Mouse (Mus musculus): ENCODE measurements around the gene Pigu. TPM values are rescaled to one million over a fixed set of nuclear protein-coding genes. Genes with fewer than 3 reads are reported as not detected.

Gene Pigu
- polyA plus RNA-seq, 1 experiment from 2014 or later: 41.4 TPM

DNA sequence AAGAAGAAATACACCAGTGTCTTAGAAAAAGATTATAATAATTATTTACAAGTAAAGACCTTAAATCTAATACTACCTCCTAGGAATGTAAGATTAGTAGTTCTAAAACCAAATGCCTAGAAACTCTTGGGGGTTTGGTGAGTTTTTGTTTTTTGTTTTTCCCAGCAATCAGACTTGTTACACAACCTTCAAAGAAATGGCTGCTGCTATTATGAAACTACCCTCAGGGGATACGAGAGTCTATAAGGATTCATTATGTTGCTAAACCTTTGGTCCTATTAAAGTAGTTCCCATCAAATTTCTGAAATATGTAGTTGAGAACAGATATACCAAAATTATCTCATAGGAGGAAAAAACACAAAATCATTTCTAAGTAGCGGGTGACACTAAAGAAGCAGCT lies 27.5 kb downstream of the Pigu start:
- 78% methylated on average over 2 of the region's 2 CpGs for WGBS

GRCm38 (mm10) chr2:155328906-155329305 lies 28.3 kb downstream of the Pigu start:
- Histone ChIP-seq H3K4me2 (replicated peaks; ENCODE audit: low read depth, low read length) (no peak overlapping the region), H3K27ac (ENCODE audit: low read length) (no peak overlapping the region), H3K27me3 (replicated peaks; ENCODE audit: insufficient read depth, low read length) (no peaks in the 10 kb centered on the region), H3K9me3 (ENCODE audit: low read length) (no peaks in the 10 kb centered on the region), H3K9ac (replicated peaks; ENCODE audit: low read depth) (no peak overlapping the region), H3K4me1 (ENCODE audit: insufficient read depth, low read depth, low read length) (no peaks in the 10 kb centered on the region), H3K4me3 (ENCODE audit: low read depth, low read length) (no peak overlapping the region), H3K36me3 (ENCODE audit: insufficient read depth, low read length) (peaks cover 9% of the 10 kb centered on the region; the same call in 1 of the 2 replicates)
- TF ChIP-seq EP300 (IDR thresholded peaks at IDR 0.05) (no peak), CTCF (IDR thresholded peaks at IDR 0.05) (no peak)
- no peak for DNase-seq (ENCODE audit: low spot score)
- ATAC-seq: no peak

More for the DNA sequence above, 27.5 kb downstream of the Pigu start:
- Histone ChIP-seq H3K9me3 (ENCODE audit: low read length) (no peaks in the 10 kb centered on the region), H3K36me3 (ENCODE audit: insufficient read depth, low read length) (peaks cover 10% of the 10 kb centered on the region), H3K4me3 (ENCODE audit: low read depth, low read length) (no peak overlapping the region), H3K4me2 (replicated peaks; ENCODE audit: low read depth, low read length) (no peak overlapping the region), H3K4me1 (ENCODE audit: insufficient read depth, low read depth, low read length) (no peaks in the 10 kb centered on the region), H3K9ac (replicated peaks; ENCODE audit: low read depth) (no peak overlapping the region), H3K27me3 (replicated peaks; ENCODE audit: insufficient read depth, low read length) (no peaks in the 10 kb centered on the region), H3K27ac (ENCODE audit: low read length) (no peak overlapping the region)
- no peak for ATAC-seq
- DNase-seq (ENCODE audit: low spot score): peak; percentile 20
- TF ChIP-seq EP300 (IDR thresholded peaks at IDR 0.05) (no peak), CTCF (IDR thresholded peaks at IDR 0.05) (no peak)

GRCm38 (mm10) chr2:155327906-155328305 lies 29.3 kb downstream of the Pigu start:
- WGBS: 88% methylated on average over 5 of the region's 5 CpGs
- Histone ChIP-seq H3K9me3 (ENCODE audit: low read length) (no peaks in the 10 kb centered on the region), H3K9ac (replicated peaks; ENCODE audit: low read depth) (no peak overlapping the region), H3K36me3 (ENCODE audit: insufficient read depth, low read length) (peaks cover 10% of the 10 kb centered on the region; the same call in 1 of the 2 replicates), H3K4me3 (ENCODE audit: low read depth, low read length) (no peak overlapping the region), H3K4me1 (ENCODE audit: insufficient read depth, low read depth, low read length) (no peaks in the 10 kb centered on the region), H3K4me2 (replicated peaks; ENCODE audit: low read depth, low read length) (no peak overlapping the region), H3K27ac (ENCODE audit: low read length) (no peak overlapping the region), H3K27me3 (replicated peaks; ENCODE audit: insufficient read depth, low read length) (no peaks in the 10 kb centered on the region)
- ATAC-seq (no peak), DNase-seq (ENCODE audit: low spot score) (no peak)
- no peak for TF ChIP-seq CTCF (IDR thresholded peaks at IDR 0.05)
- no peak for TF ChIP-seq EP300 (IDR thresholded peaks at IDR 0.05)

DNA sequence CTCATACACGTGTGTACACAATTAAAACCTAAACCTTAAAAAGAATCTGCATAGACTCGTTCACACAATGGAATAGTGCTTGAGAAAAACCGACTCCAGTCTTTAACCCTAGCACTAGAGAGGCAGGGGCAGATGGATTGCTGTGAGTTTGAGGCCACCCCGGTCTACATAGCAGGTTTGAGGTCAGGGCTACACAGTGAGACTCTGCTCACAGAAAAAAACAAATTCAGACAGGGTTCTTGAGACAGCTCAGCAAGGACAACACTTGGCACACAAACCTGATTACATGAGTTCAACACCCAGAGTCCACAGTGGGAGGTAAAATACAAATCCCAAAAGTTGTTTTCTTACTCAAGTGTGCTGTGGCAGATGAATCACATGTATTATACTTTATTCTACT lies 31.2 kb downstream of the Pigu start:
- H3K4me2 ChIP-seq (replicated peaks; ENCODE audit: low read depth, low read length): no peak overlapping the region
- DNase-seq (ENCODE audit: low spot score) (no peak), ATAC-seq (no peak)
- peaks cover 10% of the 10 kb centered on the region; the same call in 1 of the 2 replicates for H3K36me3 ChIP-seq (ENCODE audit: insufficient read depth, low read length)
- H3K9ac ChIP-seq (replicated peaks; ENCODE audit: low read depth): no peak overlapping the region
- no peaks in the 10 kb centered on the region for H3K4me1 ChIP-seq (ENCODE audit: insufficient read depth, low read depth, low read length)
- H3K27ac ChIP-seq (ENCODE audit: low read length): no peak overlapping the region
- WGBS: 83% methylated on average over 4 of the region's 4 CpGs
- no peaks in the 10 kb centered on the region for H3K27me3 ChIP-seq (replicated peaks; ENCODE audit: insufficient read depth, low read length)
- no peak for TF ChIP-seq EP300 (IDR thresholded peaks at IDR 0.05)
- TF ChIP-seq CTCF (IDR thresholded peaks at IDR 0.05): no peak
- no peak overlapping the region for H3K4me3 ChIP-seq (ENCODE audit: low read depth, low read length)
- H3K9me3 ChIP-seq (ENCODE audit: low read length): no peaks in the 10 kb centered on the region

DNA sequence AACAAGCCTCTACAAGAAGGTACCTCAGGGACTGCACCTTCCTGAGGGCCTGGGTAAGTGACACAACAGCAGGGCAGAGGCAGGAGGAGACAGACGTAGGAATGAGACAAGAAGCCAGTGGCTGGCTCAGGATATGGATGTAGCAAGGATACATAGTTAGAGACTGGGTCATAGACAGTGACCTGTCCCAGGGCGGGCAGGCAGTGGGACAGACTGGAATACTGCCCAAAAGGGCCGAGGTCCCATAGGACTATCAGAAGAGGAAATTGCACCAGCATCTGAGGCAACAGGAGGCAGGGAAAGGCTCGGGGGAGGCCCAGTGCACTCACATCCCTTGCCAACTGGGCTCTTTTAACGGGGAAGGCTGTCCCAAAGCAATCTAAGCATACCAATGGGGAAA lies 36.6 kb downstream of the Pigu start:
- H3K4me3 ChIP-seq (ENCODE audit: low read depth, low read length): no peak overlapping the region
- ATAC-seq (peak; percentile 21; the same call in 1 of the 2 replicates), DNase-seq (ENCODE audit: low spot score) (no peak)
- H3K27ac ChIP-seq (ENCODE audit: low read length): no peak overlapping the region; the same call in 1 of the 2 replicates
- H3K4me1 ChIP-seq (ENCODE audit: insufficient read depth, low read depth, low read length): no peaks in the 10 kb centered on the region
- WGBS: 65% methylated on average over 5 of the region's 5 CpGs
- H3K4me2 ChIP-seq (replicated peaks; ENCODE audit: low read depth, low read length): no peak overlapping the region
- no peaks in the 10 kb centered on the region for H3K27me3 ChIP-seq (replicated peaks; ENCODE audit: insufficient read depth, low read length)
- H3K9ac ChIP-seq (replicated peaks; ENCODE audit: low read depth): no peak overlapping the region
- 0 out of 2 replicates have a peak, but pooled peaks cover 4% of the 10 kb centered on the region for H3K36me3 ChIP-seq (ENCODE audit: insufficient read depth, low read length)
- TF ChIP-seq EP300 (IDR thresholded peaks at IDR 0.05) (no peak), CTCF (IDR thresholded peaks at IDR 0.05) (no peak)
- H3K9me3 ChIP-seq (ENCODE audit: low read length): no peaks in the 10 kb centered on the region

DNA sequence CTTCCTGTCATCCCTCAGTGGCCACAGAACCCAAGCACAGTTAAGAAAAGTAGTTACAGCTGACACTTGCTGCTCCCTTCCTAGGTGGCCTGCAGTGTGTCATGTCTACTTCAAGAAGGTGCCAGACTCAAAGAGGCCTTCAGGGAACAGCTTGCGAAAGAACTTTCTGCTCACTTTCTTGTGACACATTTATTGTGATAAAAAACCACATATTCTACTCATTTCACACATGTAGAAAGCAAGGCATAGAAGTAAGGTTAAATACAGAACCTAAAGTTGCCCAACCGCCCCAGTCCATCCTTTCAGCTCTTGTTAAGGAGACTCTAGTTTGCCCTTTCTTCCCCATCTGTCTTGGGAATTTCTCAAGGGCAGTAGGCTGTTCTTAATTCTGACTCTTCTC lies 38.6 kb downstream of the Pigu start:
- Histone ChIP-seq H3K9ac (replicated peaks; ENCODE audit: low read depth) (no peak overlapping the region), H3K27ac (ENCODE audit: low read length) (no peak overlapping the region), H3K9me3 (ENCODE audit: low read length) (no peaks in the 10 kb centered on the region), H3K4me3 (ENCODE audit: low read depth, low read length) (no peak overlapping the region), H3K27me3 (replicated peaks; ENCODE audit: insufficient read depth, low read length) (no peaks in the 10 kb centered on the region), H3K4me1 (ENCODE audit: insufficient read depth, low read depth, low read length) (no peaks in the 10 kb centered on the region), H3K4me2 (replicated peaks; ENCODE audit: low read depth, low read length) (no peak overlapping the region), H3K36me3 (ENCODE audit: insufficient read depth, low read length) (0 out of 2 replicates have a peak, but pooled peaks cover 4% of the 10 kb centered on the region)
- DNase-seq (ENCODE audit: low spot score) (no peak), ATAC-seq (no peak)
- TF ChIP-seq CTCF (IDR thresholded peaks at IDR 0.05): no peak
- TF ChIP-seq EP300 (IDR thresholded peaks at IDR 0.05): no peak
- 91% methylated on average over 2 of the region's 2 CpGs for WGBS

DNA sequence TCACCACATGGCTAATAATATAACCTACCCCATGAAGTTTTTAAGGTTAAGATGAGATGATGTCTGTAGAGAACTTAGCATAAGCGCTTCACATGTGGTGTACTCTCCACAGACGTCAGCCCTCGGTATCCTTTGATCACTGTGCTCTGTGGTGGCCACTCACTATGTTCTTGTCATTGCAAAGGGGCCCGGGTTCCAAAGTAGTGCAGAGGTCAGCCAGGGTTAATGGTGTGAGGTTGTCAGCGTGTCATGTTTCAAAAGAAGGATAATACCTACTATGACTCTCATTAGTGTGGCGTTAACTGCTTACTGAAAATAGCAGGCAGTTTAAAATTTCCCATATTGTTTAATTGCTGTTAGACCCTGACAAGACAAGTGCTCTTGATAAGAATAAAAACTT lies 43.6 kb downstream of the Pigu start:
- DNase-seq (ENCODE audit: low spot score) (no peak), ATAC-seq (no peak)
- H3K36me3 ChIP-seq (ENCODE audit: insufficient read depth, low read length): no peaks in the 10 kb centered on the region
- no peaks in the 10 kb centered on the region for H3K27me3 ChIP-seq (replicated peaks; ENCODE audit: insufficient read depth, low read length)
- no peak overlapping the region for H3K4me3 ChIP-seq (ENCODE audit: low read depth, low read length)
- no peak overlapping the region for H3K9ac ChIP-seq (replicated peaks; ENCODE audit: low read depth)
- H3K9me3 ChIP-seq (ENCODE audit: low read length): no peaks in the 10 kb centered on the region
- H3K4me2 ChIP-seq (replicated peaks; ENCODE audit: low read depth, low read length): no peak overlapping the region
- TF ChIP-seq CTCF (IDR thresholded peaks at IDR 0.05): no peak
- TF ChIP-seq EP300 (IDR thresholded peaks at IDR 0.05): no peak
- no peak overlapping the region for H3K27ac ChIP-seq (ENCODE audit: low read length)
- 43% methylated on average over 6 of the region's 6 CpGs for whole genome bisulfite sequencing
- no peaks in the 10 kb centered on the region for H3K4me1 ChIP-seq (ENCODE audit: insufficient read depth, low read depth, low read length)
